Mouse (Mus musculus): ENCODE data around the gene Fgf18. TPM values are rescaled to one million over a fixed set of nuclear protein-coding genes. Genes with fewer than 3 reads are reported as not detected.

Gene Fgf18
- polyA plus RNA-seq, 1 experiment from 2014 or later: 2.4 TPM

DNA sequence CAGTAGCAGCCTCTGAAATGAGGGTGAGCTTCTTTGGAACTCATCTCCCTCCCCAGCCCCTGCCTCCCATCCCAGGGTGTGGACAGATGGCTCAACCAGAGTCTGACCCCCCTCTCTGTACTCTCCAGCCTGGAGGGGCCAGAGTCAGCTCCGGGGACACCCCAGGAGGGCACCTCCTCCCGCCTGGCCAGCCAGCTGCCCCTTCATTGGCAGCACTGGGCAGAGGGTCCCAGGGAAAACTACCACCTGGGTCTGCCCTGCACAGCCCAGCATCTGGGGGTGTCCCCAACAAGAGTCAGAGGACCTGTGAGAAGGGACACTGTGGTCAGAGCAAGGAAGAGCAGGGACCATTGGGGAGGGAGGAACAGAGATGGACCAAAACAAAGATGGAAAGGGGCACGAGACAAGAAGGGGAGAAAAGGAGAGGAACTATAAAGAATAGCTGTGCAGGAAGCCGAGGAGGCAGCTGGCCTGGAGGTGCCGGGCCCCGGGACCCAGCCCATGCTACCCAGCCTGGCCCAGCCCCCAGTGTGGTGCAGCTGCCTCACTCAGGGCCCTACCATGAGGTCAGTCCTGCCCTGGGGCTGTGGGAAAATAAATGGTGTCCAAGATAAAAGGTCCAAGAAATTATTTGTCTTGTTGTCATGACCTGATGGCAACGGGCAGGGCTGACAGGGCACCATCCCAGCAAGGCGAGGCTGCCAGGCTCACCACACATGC is 14.4 kb downstream of the Fgf18 start:
- H3K4me2 ChIP-seq: no peak overlapping the region
- no peak for ATAC-seq (ENCODE audit: low FRiP score)
- no peaks in the 10 kb centered on the region for H3K36me3 ChIP-seq (replicated peaks)
- no peaks in the 10 kb centered on the region for H3K27me3 ChIP-seq
- no peaks in the 10 kb centered on the region for H3K4me1 ChIP-seq
- no peaks in the 10 kb centered on the region for H3K9me3 ChIP-seq
- H3K4me3 ChIP-seq (replicated peaks): no peak overlapping the region
- WGBS: 74% methylated on average over 8 of the region's 8 CpGs
- no peak overlapping the region for H3K27ac ChIP-seq
- H3K9ac ChIP-seq: no peak overlapping the region

- no peak overlapping the region for H3K9ac ChIP-seq
- no peak overlapping the region for H3K4me2 ChIP-seq
- no peak overlapping the region for H3K4me3 ChIP-seq (replicated peaks)
- H3K36me3 ChIP-seq (replicated peaks): no peaks in the 10 kb centered on the region
- H3K27ac ChIP-seq: no peak overlapping the region
- no peaks in the 10 kb centered on the region for H3K9me3 ChIP-seq
- H3K4me1 ChIP-seq: peaks cover 9% of the 10 kb centered on the region
- peaks cover 30% of the 10 kb centered on the region for H3K27me3 ChIP-seq
- no peak for ATAC-seq (ENCODE audit: low FRiP score)
Measured at GRCm38 (mm10) chr11:33127058-33127457, 20.1 kb downstream of the Fgf18 start.

DNA sequence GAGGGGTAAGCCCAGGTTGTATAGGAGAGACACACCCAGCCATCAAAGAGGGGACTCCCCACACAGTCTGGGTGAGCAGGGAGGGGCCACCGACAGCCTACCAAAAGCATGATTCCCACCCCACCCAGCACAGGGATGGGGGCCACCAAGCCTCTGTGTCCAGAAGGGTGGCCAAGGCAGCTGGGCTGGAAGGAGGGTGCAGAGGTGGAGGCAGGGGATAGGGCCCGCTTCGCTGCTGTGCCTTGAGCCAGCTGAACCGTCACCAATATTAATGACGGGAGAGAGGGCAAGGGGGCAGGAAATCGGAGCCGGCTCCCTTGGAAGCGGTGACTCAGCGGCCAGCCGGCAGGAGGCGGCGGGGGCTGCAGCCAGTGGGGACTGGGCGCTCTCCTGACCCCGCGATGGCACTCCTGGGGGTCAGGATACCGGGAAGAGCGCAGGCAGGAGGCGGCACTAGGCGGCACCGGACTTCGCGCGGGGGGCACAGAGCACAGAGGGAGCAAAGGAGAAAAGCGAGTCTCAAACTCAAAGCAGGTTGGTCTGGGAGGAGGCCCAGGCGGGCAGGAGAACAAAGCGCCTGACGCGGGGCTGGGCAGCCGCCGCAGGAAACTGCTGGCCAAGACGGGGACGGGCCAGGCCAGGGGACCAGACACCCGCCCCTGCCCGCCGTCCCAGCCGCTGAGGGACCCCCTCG is 24.5 kb downstream of the Fgf18 start:
- WGBS: 3% methylated on average over 37 of the region's 37 CpGs
- H3K9me3 ChIP-seq: no peaks in the 10 kb centered on the region
- no peaks in the 10 kb centered on the region for H3K36me3 ChIP-seq (replicated peaks)
- H3K4me3 ChIP-seq (replicated peaks): peak overlapping the region; percentile 34
- H3K27me3 ChIP-seq: peaks cover 52% of the 10 kb centered on the region
- no peak overlapping the region for H3K27ac ChIP-seq
- H3K9ac ChIP-seq: peak overlapping the region; percentile 44
- ATAC-seq (ENCODE audit: low FRiP score): peak; percentile 61; the same call in 1 of the 2 replicates
- H3K4me1 ChIP-seq: peaks cover 9% of the 10 kb centered on the region
- H3K4me2 ChIP-seq: peak overlapping the region; percentile 60

DNA sequence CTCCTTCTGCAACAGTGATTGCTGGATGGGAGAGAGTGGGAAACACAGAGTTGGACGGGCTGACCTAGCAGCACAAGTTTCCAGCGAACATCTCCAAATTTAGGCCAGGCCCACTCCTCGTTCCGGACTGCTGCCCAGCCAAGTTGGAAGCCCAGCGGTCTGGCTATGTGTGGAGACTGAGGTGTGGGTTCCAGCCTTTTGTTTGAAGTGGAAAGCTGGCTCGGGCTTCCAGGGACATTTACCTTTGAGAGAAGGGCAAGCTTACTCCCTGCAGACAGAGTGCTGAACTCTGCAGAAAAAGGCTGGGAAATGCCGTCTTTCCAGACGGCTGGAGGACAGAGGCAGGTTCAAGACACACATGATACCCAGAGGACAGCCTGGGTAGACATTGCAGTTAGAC is 27.6 kb downstream of the Fgf18 start:
- Histone ChIP-seq H3K36me3 (replicated peaks) (no peaks in the 10 kb centered on the region), H3K9ac (no peak overlapping the region), H3K27ac (no peak overlapping the region), H3K9me3 (no peaks in the 10 kb centered on the region), H3K27me3 (peaks cover 47% of the 10 kb centered on the region), H3K4me2 (no peak overlapping the region), H3K4me1 (peaks cover 9% of the 10 kb centered on the region), H3K4me3 (replicated peaks) (no peak overlapping the region)
- ATAC-seq (ENCODE audit: low FRiP score): no peak
- WGBS: 75% methylated on average over 8 of the region's 8 CpGs

GRCm38 (mm10) chr11:33119116-33119515 is 28.1 kb downstream of the Fgf18 start:
- Histone ChIP-seq H3K4me2 (no peak overlapping the region), H3K9ac (no peak overlapping the region), H3K9me3 (no peaks in the 10 kb centered on the region), H3K36me3 (replicated peaks) (no peaks in the 10 kb centered on the region), H3K4me3 (replicated peaks) (no peak overlapping the region), H3K27me3 (peaks cover 49% of the 10 kb centered on the region), H3K4me1 (peaks cover 9% of the 10 kb centered on the region), H3K27ac (no peak overlapping the region)
- ATAC-seq (ENCODE audit: low FRiP score): no peak
- 82% methylated on average over 7 of the region's 7 CpGs for WGBS

DNA sequence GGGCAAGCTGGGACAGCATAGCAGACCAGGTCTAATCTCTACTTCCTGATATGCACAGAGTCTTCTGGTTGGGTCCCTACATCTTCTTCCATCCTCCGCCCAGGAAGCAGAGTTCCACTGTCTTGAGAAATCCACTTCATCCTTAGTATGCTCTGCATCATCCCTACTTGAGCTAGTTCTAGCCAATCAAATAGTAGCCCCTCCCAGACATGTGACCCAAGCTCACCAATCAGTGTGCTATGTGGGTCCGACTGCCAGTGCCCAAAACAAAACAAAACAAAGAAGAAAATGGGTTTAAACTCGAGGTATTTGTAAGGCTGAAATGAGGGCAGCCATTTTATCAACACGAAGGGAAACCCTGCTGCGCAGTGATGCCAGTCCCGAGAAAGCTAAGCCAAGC is 28.7 kb downstream of the Fgf18 start:
- Histone ChIP-seq H3K27me3 (peaks cover 42% of the 10 kb centered on the region), H3K4me1 (peaks cover 9% of the 10 kb centered on the region), H3K4me3 (replicated peaks) (no peak overlapping the region), H3K9ac (no peak overlapping the region), H3K9me3 (no peaks in the 10 kb centered on the region), H3K36me3 (replicated peaks) (no peaks in the 10 kb centered on the region), H3K27ac (no peak overlapping the region), H3K4me2 (no peak overlapping the region)
- no peak for ATAC-seq (ENCODE audit: low FRiP score)
- 71% methylated on average over 6 of the region's 6 CpGs for WGBS

DNA sequence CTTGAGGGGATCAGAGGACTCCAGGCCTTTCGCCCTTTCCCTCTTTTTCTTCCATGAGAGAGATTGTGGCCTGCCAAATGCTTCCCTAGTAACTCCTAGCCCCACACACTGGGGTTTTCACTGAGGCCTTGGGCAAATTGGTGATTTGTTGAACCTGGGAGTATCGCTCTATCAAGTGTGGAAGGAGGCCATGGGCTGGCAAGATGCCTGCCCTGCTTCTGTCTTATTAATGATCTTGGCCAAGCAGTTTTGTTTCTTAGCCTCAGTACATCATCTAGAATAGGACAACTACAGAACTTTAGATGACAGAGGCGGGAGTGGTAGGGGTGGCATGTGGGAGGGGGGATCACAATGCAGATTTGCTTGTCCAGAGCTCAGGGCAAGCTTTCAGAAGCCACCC is 31.4 kb downstream of the Fgf18 start:
- H3K4me3 ChIP-seq (replicated peaks): no peak overlapping the region
- peaks cover 18% of the 10 kb centered on the region; the same call in 1 of the 2 replicates for H3K27me3 ChIP-seq
- H3K4me2 ChIP-seq: no peak overlapping the region
- 75% methylated on average over 3 of the region's 3 CpGs for WGBS
- 0 out of 2 replicates have a peak, but pooled peaks cover 3% of the 10 kb centered on the region for H3K4me1 ChIP-seq
- no peaks in the 10 kb centered on the region for H3K36me3 ChIP-seq (replicated peaks)
- H3K9ac ChIP-seq: no peak overlapping the region
- no peak overlapping the region for H3K27ac ChIP-seq
- no peak for ATAC-seq (ENCODE audit: low FRiP score)
- H3K9me3 ChIP-seq: no peaks in the 10 kb centered on the region

GRCm38 (mm10) chr11:33112407-33112806 is 34.8 kb downstream of the Fgf18 start:
- H3K9me3 ChIP-seq: no peaks in the 10 kb centered on the region
- no peak overlapping the region for H3K4me3 ChIP-seq (replicated peaks)
- H3K27me3 ChIP-seq: peaks cover 11% of the 10 kb centered on the region; the same call in 1 of the 2 replicates
- no peak overlapping the region for H3K9ac ChIP-seq
- no peaks in the 10 kb centered on the region for H3K36me3 ChIP-seq (replicated peaks)
- no peak for ATAC-seq (ENCODE audit: low FRiP score)
- no peak overlapping the region for H3K27ac ChIP-seq
- H3K4me1 ChIP-seq: 0 out of 2 replicates have a peak, but pooled peaks cover 3% of the 10 kb centered on the region
- WGBS: 22% methylated on average over 1 of the region's 1 CpGs
- no peak overlapping the region for H3K4me2 ChIP-seq

DNA sequence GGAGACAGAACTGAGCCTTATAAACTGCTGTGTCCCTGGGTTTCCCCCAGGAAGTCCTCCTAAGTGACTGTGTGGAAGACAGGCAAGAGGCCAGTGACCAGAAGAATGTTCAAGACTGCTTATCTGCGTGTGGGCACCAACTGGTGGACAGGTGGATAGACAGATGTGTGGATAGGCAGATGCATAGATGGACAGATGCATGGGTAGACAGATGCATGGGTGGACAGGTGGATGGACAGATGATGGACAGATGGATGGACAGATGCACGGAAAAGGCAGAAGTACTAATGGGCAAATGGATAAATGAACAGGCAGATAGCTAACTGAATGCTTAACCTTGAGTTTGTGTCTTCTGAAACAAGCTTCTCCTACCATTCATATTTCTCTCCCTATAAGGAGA is 37.1 kb downstream of the Fgf18 start:
- Histone ChIP-seq H3K4me2 (no peak overlapping the region), H3K27me3 (peaks cover 11% of the 10 kb centered on the region; the same call in 1 of the 2 replicates), H3K4me3 (replicated peaks) (no peak overlapping the region), H3K36me3 (replicated peaks) (no peaks in the 10 kb centered on the region), H3K9me3 (no peaks in the 10 kb centered on the region), H3K4me1 (0 out of 2 replicates have a peak, but pooled peaks cover 3% of the 10 kb centered on the region), H3K9ac (no peak overlapping the region), H3K27ac (no peak overlapping the region)
- WGBS: 83% methylated on average over 2 of the region's 2 CpGs
- no peak for ATAC-seq (ENCODE audit: low FRiP score)

DNA sequence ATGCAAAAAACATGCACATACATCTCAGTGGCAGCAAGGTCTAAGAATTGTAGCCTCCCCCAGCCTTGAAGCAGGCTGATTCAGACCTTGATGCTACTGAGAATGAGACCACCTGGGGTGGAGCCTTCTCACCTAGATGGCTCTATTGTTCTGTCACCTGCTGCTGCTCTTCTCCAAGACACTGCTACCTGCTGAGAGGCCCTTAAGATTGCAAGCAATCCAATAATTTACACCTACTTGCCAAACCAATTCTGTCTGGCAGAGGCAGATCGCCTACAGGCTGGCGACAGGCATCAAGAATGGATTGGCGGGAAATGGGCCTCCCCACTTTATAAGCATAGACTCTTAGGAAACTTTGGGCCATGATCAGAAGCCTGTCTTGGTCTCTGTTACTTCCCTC is 39.7 kb downstream of the Fgf18 start:
- H3K36me3 ChIP-seq (replicated peaks): no peaks in the 10 kb centered on the region
- H3K27ac ChIP-seq: no peak overlapping the region
- H3K4me1 ChIP-seq: 0 out of 2 replicates have a peak, but pooled peaks cover 3% of the 10 kb centered on the region
- no peak for ATAC-seq (ENCODE audit: low FRiP score)
- H3K27me3 ChIP-seq: peaks cover 5% of the 10 kb centered on the region; the same call in 1 of the 2 replicates
- no peak overlapping the region for H3K4me2 ChIP-seq
- no peak overlapping the region for H3K9ac ChIP-seq
- H3K4me3 ChIP-seq (replicated peaks): no peak overlapping the region
- H3K9me3 ChIP-seq: no peaks in the 10 kb centered on the region
- WGBS: 47% methylated on average over 3 of the region's 3 CpGs

DNA sequence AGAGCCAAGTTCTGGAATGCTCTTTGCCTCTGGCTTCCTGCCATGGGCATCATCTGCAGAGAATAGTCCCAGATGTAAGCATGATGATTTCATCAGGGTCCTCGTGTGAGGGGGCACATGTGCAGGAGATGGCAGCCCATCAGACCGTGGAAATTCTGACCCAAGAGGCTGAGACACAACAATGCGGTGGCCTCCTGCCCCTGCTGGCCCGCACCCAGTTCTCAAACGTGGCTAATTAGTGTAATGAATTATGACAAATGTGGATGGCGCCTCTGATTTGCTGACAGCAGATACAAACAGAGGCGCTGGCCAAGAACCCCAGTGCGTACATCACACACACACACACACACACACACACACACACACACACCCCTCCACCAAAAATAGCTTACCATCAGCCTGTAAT is 42.3 kb downstream of the Fgf18 start:
- ATAC-seq (ENCODE audit: low FRiP score): no peak
- Histone ChIP-seq H3K9ac (no peak overlapping the region), H3K4me3 (replicated peaks) (no peak overlapping the region), H3K4me2 (no peak overlapping the region), H3K4me1 (peaks cover 4% of the 10 kb centered on the region), H3K27ac (no peak overlapping the region), H3K27me3 (peaks cover 2% of the 10 kb centered on the region; the same call in 1 of the 2 replicates), H3K9me3 (no peaks in the 10 kb centered on the region), H3K36me3 (replicated peaks) (no peaks in the 10 kb centered on the region)
- 72% methylated on average over 8 of the region's 8 CpGs for WGBS

- H3K9ac ChIP-seq: no peak overlapping the region
- no peak for ATAC-seq (ENCODE audit: low FRiP score)
- no peaks in the 10 kb centered on the region for H3K9me3 ChIP-seq
- no peak overlapping the region for H3K4me3 ChIP-seq (replicated peaks)
- H3K27ac ChIP-seq: no peak overlapping the region
- 89% methylated on average over 13 of the region's 13 CpGs for WGBS
- no peaks in the 10 kb centered on the region for H3K36me3 ChIP-seq (replicated peaks)
- H3K27me3 ChIP-seq: no peaks in the 10 kb centered on the region
- no peak overlapping the region for H3K4me2 ChIP-seq
- H3K4me1 ChIP-seq: peaks cover 16% of the 10 kb centered on the region
Measured at GRCm38 (mm10) chr11:33103291-33103943, 43.8 kb downstream of the Fgf18 start.
